Mouse (Mus musculus) kidney, adult 2 months (tissue): ENCODE measurements around the gene Myoz1. TPM values are rescaled to one million over a fixed set of nuclear protein-coding genes. Genes with fewer than 3 reads are reported as not detected.

Source experiments
- DNase-seq: peaks from one replicate; pipeline ENCODE4 v3.0.0; 2021
- H3K27ac ChIP-seq: fragments of 200-500 bp; 2 replicates; pipeline ENCODE4 v1.5.1; 2012; ENCODE audit warnings: low read depth, low read length, control low read depth, inconsistent platforms; ENCODE audit not compliant: insufficient read depth
- H3K27me3 ChIP-seq: fragments of 200-500 bp; replicated peaks from 2 replicates; pipeline ENCODE4 v1.6.1; 2012; ENCODE audit warnings: mild to moderate bottlenecking, moderate library complexity, low read length, inconsistent platforms; ENCODE audit not compliant: control insufficient read depth, insufficient read depth
- H3K36me3 ChIP-seq: fragments of 200-500 bp; 2 replicates; pipeline ENCODE4 v1.6.1; 2012; ENCODE audit warnings: mild to moderate bottlenecking, moderate library complexity, low read length, inconsistent platforms; ENCODE audit not compliant: control insufficient read depth, insufficient read depth
- H3K4me1 ChIP-seq: fragments of 200-500 bp; 2 replicates; pipeline ENCODE4 v1.6.1; 2011; ENCODE audit warnings: low read length; ENCODE audit not compliant: control insufficient read depth, insufficient read depth
- H3K4me3 ChIP-seq: fragments of 200-500 bp; 2 replicates; pipeline ENCODE4 v1.5.1; 2011; ENCODE audit warnings: mild to moderate bottlenecking, low read depth, low read length, control low read depth; ENCODE audit not compliant: insufficient read depth
- CTCF ChIP-seq: fragments of 200-500 bp; conservative IDR thresholded peaks from 2 replicates; pipeline ENCODE4 v1.5.1; 2011; ENCODE audit warnings: low read depth, mild to moderate bottlenecking, control low read depth, low read length, moderate library complexity, mixed read lengths; ENCODE audit not compliant: insufficient read depth, insufficient read length
- POLR2A ChIP-seq: fragments of 200-500 bp; IDR thresholded peaks from one replicate; pipeline ENCODE4 v1.6.1; 2011; ENCODE audit warnings: low read depth, low read length, control low read depth
- WGBS: fragments of 180-500 bp; shearing (Covaris S2); methylation state at CpG from one replicate; pipeline ENCODE4 v1.1.7; 2018; 5-methylcytosine and 5-hydroxymethylcytosine counted together
- polyA plus RNA-seq: library from polyadenylated mRNA; depleted of rRNA; stranded (reverse); fragments of >200 nt; gene quantifications from 2 replicates; pipeline ENCODE4 v1.2.3, GENCODE M21; 2012

Gene Myoz1
- polyA plus RNA-seq, 1 experiment = 8.9 TPM

GRCm38 (mm10) chr14:20651000-20651399, 5.3 kb downstream of the Myoz1 start:
- no peak overlapping the region for H3K27ac ChIP-seq
- 80% methylated on average over 2 of the region's 2 CpGs for WGBS

DNA sequence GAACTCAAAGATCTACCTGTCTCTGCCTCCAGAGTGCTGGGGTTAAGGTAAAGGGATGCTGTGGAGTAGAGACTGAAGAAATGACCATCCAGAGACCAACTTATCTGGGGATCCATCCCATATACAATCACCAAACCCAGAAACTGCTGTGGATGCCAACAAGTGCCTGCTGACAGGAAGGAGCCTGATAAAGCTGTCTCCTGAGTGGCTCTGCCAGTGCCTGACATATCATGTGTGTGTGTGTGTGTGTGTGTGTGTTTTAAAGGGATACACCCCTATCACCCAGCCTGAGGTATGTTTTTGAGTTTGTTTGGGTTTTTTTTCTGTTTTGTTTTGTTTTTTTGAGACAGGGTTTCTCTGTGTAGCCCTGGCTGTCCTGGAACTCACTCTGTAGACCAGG, 10.0 kb downstream of the Myoz1 start:
- peaks cover 3% of the 10 kb centered on the region; the same call in 1 of the 2 replicates for H3K4me1 ChIP-seq
- H3K4me3 ChIP-seq = no peak overlapping the region
- H3K36me3 ChIP-seq = no peaks in the 10 kb centered on the region

More at GRCm38 (mm10) chr14:20651000-20651399, 5.3 kb downstream of the Myoz1 start:
- no peak for TF ChIP-seq POLR2A
- H3K36me3 ChIP-seq = no peaks in the 10 kb centered on the region
- H3K27me3 ChIP-seq = no peaks in the 10 kb centered on the region
- H3K4me1 ChIP-seq = no peaks in the 10 kb centered on the region
- H3K4me3 ChIP-seq = no peak overlapping the region
- no peak for DNase-seq

DNA sequence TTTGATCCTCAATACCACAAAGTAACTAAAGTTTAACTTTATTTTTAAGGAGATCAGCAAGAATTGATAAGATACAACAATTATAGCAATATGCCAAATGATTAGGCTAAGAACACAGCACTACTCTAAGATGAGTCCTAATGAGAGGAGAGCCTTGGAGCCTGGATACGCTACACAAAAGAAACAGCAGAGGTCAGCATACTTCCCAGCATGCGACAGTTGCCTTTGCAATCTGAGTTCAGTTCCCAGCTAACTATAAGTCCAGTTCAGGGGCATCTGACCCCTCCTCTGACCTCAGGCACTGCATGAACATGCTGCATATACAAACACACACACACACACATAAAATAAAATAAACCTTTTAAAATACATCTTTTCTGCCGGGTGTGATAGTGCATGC, 10.8 kb downstream of the Myoz1 start:
- no peak overlapping the region for H3K4me3 ChIP-seq
- no peaks in the 10 kb centered on the region for H3K36me3 ChIP-seq
- peaks cover 3% of the 10 kb centered on the region; the same call in 1 of the 2 replicates for H3K4me1 ChIP-seq
- DNase-seq = no peak
- WGBS = 41% methylated on average over 3 of the region's 3 CpGs
- TF ChIP-seq POLR2A (no peak), CTCF (peak; percentile 21; the same call in 1 of the 2 replicates)
- H3K27ac ChIP-seq = no peak overlapping the region
- H3K27me3 ChIP-seq = no peaks in the 10 kb centered on the region

More for the DNA sequence above, 10.0 kb downstream of the Myoz1 start:
- TF ChIP-seq POLR2A (no peak), CTCF (no peak)
- H3K27ac ChIP-seq = no peak overlapping the region
- no peaks in the 10 kb centered on the region for H3K27me3 ChIP-seq
- no peak for DNase-seq

GRCm38 (mm10) chr14:20641438-20641875, 14.9 kb downstream of the Myoz1 start:
- TF ChIP-seq CTCF (no peak), POLR2A (no peak)
- WGBS = 15% methylated on average over 10 of the region's 10 CpGs
- DNase-seq = no peak
- Histone ChIP-seq H3K27me3 (no peaks in the 10 kb centered on the region), H3K4me3 (peak overlapping the region; percentile 69), H3K36me3 (no peaks in the 10 kb centered on the region), H3K27ac (peak overlapping the region; percentile 79), H3K4me1 (peaks cover 3% of the 10 kb centered on the region; the same call in 1 of the 2 replicates)

DNA sequence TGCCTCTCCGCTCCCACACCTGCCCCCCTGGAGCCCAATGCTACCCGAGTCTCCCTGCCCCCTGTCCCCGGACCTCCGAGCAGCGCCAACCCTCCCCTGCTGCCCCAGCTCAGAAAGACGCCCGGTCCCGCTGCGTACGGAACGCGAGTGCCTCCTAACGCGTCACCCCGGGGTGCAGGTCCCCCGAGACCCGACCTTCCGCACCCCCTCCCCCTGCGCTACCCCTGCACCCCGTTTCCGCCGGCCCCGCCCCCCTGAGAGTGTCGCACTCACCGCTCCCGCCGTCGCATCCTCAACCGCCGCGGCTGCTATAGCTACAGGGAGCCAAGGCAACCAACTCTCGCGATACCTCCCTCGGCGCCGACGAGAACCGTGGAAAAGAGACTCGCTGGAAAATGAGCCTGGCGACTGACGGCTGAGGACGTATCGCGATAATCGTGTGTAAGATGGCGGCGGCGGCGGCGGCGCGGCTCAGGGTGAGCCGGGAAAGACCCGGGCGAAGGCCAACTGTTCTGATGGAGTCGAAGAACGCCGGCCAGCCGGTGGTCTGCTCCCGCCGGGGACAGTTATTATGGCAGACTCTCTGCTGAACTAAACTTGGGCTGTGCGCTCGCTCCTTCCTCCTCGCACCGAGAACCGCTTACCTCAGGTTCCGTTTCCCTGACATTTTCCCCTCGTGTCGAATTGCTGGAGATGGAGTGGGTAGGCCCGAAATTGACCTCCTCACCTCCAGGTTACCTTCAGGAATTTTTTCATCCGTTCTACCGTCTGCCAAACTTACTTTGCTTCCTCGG, 15.5 kb downstream of the Myoz1 start, which contains the start of gene Usp54:
Gene Usp54 (minus strand): TSS at position 420 of the 794 bp plus-strand sequence.
- WGBS = under 1% methylated on average over 73 of the region's 73 CpGs
- H3K27ac ChIP-seq = peak within 1 kb of the TSS; percentile 79
- H3K36me3 ChIP-seq = no peaks in the 10 kb centered on the region
- TF ChIP-seq CTCF (no peak), POLR2A (no peak)
- DNase-seq = peak; percentile 99
- H3K4me1 ChIP-seq = peaks cover 3% of the 10 kb centered on the region; the same call in 1 of the 2 replicates
- H3K4me3 ChIP-seq = peak within 1 kb of the TSS; percentile 77
- no peaks in the 10 kb centered on the region for H3K27me3 ChIP-seq

- Histone ChIP-seq H3K27ac (peak overlapping the region; percentile 2; the same call in 1 of the 2 replicates), H3K27me3 (no peaks in the 10 kb centered on the region), H3K4me1 (peaks cover 3% of the 10 kb centered on the region; the same call in 1 of the 2 replicates), H3K36me3 (no peaks in the 10 kb centered on the region), H3K4me3 (peak overlapping the region; percentile 77)
- no peak for TF ChIP-seq POLR2A
- TF ChIP-seq CTCF = no peak
- no peak for DNase-seq
- 5% methylated on average over 16 of the region's 16 CpGs for WGBS
Measured at GRCm38 (mm10) chr14:20639918-20640619, 16.3 kb downstream of the Myoz1 start.

- Histone ChIP-seq H3K27ac (no peak overlapping the region), H3K4me1 (peaks cover 3% of the 10 kb centered on the region; the same call in 1 of the 2 replicates), H3K27me3 (no peaks in the 10 kb centered on the region), H3K4me3 (no peak overlapping the region), H3K36me3 (no peaks in the 10 kb centered on the region)
- TF ChIP-seq POLR2A (no peak), CTCF (no peak)
- WGBS = 87% methylated on average over 6 of the region's 6 CpGs
- DNase-seq = no peak
Measured at GRCm38 (mm10) chr14:20638702-20639101, 17.6 kb downstream of the Myoz1 start.
